Mouse (Mus musculus) megakaryocyte, embryonic 14.5 days (primary cell): Measurements from ENCODE around the gene Vill.

Source experiments
- FLI1 ChIP-seq: IDR thresholded peaks from 2 replicates; pipeline ENCODE4 v1.6.1; 2012; ENCODE audit warnings: low read length, inconsistent platforms, mixed read lengths
- GATA1 ChIP-seq: IDR thresholded peaks from 3 replicates; pipeline ENCODE4 v1.6.1; 2012; ENCODE audit warnings: mixed read lengths, low read length, inconsistent platforms, borderline replicate concordance

DNA sequence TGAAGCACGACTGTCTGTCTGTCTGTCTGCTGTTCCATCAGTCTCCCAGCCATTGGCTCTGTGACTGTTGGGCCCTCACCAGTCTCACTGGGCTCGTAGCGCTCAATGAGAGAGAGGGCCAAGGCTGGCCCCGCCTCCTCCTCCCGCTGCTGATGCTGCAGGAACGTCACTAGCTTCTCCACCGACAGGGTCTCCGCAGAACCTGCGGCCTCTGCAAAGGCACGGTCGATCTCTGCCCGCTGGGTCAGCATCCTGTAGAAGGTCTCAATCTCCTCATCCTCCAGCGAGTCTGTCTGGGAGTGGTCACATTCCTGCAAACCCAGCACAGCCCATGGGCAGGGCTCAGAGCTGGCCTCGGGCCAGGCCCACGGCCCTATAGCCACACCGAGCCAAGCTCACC, 23.1 kb downstream of the Vill start:
- no peak for TF ChIP-seq GATA1
- TF ChIP-seq FLI1: no peak
